Comparison of ENCODE assay signal across 9 mouse cellular contexts in the genomic region with DNA sequence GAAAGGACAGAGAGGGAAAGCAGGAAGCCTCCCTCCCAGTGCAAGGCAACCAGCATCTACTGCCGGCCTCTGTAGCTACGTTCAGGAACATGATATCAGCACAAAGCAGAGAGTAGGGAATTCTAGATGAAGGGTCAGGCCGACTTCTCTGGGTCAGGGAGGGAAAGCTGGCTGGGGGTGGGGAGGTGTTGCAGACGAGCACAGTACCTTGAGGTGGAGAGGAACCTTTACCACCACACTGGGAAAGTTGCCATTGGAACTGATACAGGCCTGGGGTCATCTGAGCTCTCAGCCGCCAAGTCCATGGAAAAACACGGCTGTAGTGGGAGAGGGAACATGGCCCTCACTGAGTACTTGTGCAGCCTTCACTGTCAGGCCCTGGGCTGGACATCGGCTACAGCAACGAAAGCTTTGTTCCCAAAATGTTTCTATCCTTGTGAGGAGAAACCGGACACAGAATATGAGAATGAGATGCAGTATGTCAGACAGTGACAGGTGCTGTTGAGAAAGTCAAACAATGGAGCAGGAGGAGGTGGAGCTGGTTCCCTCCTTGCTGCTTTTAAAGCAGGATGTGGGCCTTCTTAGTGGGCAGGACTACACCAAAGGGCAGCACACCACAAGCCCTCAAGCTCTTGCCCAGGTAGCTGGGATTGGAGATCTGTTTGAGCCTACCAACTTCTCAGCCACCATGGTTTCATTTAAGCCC. TPM values are rescaled to one million over a fixed set of nuclear protein-coding genes. Genes with fewer than 3 reads are reported as not detected.
DNase-seq lines count a peak whose midpoint lies in the region; ATAC-seq and TF ChIP-seq lines count a peak whose summit lies in the region.
"Had no signal": no experiment of that assay in that cellular context is flagged by ENCODE, and none has a peak within 500 bp of the region (broad histone marks: within the 10 kb centered on the region; RNA-seq: fewer than 3 reads in every experiment).

No protein-coding gene starts in this region.

- peaks cover 17% of the 10 kb centered on the region for H3K4me1 ChIP-seq in lung, embryonic 14.5 days (ENCODE audit: insufficient read depth)
- H3K4me1 ChIP-seq in lung, adult 2 months (ENCODE audit: control insufficient read depth, insufficient read depth, low read length) = peaks cover 36% of the 10 kb centered on the region
- peaks cover 30% of the 10 kb centered on the region for H3K4me1 ChIP-seq in intestine, embryonic 16.5 days (ENCODE audit: control insufficient read depth, insufficient read depth, low read length)

- no peak for TF ChIP-seq CTCF in lung, embryonic 14.5 days (IDR thresholded peaks at IDR 0.05; ENCODE audit: low read depth)
- TF ChIP-seq CTCF in lung, adult 2 months (IDR thresholded peaks at IDR 0.05; ENCODE audit: insufficient read depth, low read length) = no peak

- no peak for TF ChIP-seq POLR2A in lung, adult 2 months (IDR thresholded peaks at IDR 0.05; ENCODE audit: borderline replicate concordance, extremely low read depth, low read depth, low read length)

- H3K9ac ChIP-seq in lung, embryonic 14.5 days = no peak overlapping the region; the same call in 1 of the 2 replicates
- 0 out of 2 replicates have a peak overlapping the region, but pooled peaks have one; percentile 9 for H3K9ac ChIP-seq in intestine, embryonic 16.5 days (ENCODE audit: low read depth, low read length)

- ATAC-seq in lung, embryonic 14.5 days (ENCODE audit: insufficient read depth) = no peak
- ATAC-seq in intestine, embryonic 16.5 days = no peak

- no peaks in the 10 kb centered on the region for H3K27me3 ChIP-seq in lung, embryonic 14.5 days (ENCODE audit: insufficient read depth, low read length)
- H3K27me3 ChIP-seq in intestine, embryonic 16.5 days (replicated peaks; ENCODE audit: control insufficient read depth, insufficient read depth, low read length) = no peaks in the 10 kb centered on the region

- WGBS in lung, embryonic 14.5 days = 38% methylated on average over 9 of the region's 9 CpGs
- WGBS in lung, adult 2 months = 47% methylated on average over 9 of the region's 9 CpGs
- WGBS in intestine, embryonic 16.5 days = 71% methylated on average over 9 of the region's 9 CpGs

- H3K4me3 ChIP-seq in lung, embryonic 14.5 days (ENCODE audit: low read depth, low read length) = no peak overlapping the region
- no peak overlapping the region for H3K4me3 ChIP-seq in lung, adult 2 months (replicated peaks; ENCODE audit: extremely low read depth, low read depth, low read length)
- no peak overlapping the region for H3K4me3 ChIP-seq in intestine, embryonic 16.5 days (ENCODE audit: low read length)

- intact Hi-C loops in gastrocnemius, postnatal 36 days (cut with DNase I) = no loop called here

- DNase-seq in lung, embryonic 14.5 days = no peak
- no peak for DNase-seq in lung, adult 2 months
- DNase-seq in gastrocnemius, postnatal 36 days = peak; percentile 34 to 45
- DNase-seq in skeletal muscle tissue, adult 2 months (ENCODE audit: low read depth, low spot score) = peak; percentile 90
- DNase-seq in cerebellum, adult 9-10 months = no peak
- DNase-seq in urinary bladder, postnatal 25 days (ENCODE audit: low spot score) = no peak
- DNase-seq in left cerebral cortex, adult 9 months (ENCODE audit: low spot score in 2 of 2) = no peak
- DNase-seq: left cerebral cortex, postnatal 4 days had no signal

- no peak overlapping the region for H3K4me2 ChIP-seq in lung, embryonic 14.5 days
- no peak overlapping the region for H3K4me2 ChIP-seq in intestine, embryonic 16.5 days (ENCODE audit: low read depth, low read length)

- H3K27ac ChIP-seq in lung, embryonic 14.5 days (ENCODE audit: low read depth) = peak overlapping the region; percentile 58; the same call in 1 of the 2 replicates
- H3K27ac ChIP-seq in intestine, embryonic 16.5 days (ENCODE audit: low read length) = peak overlapping the region; percentile 42

- no peaks in the 10 kb centered on the region for H3K36me3 ChIP-seq in lung, embryonic 14.5 days (ENCODE audit: insufficient read depth)
- no peaks in the 10 kb centered on the region for H3K36me3 ChIP-seq in intestine, embryonic 16.5 days (ENCODE audit: control insufficient read depth, insufficient read depth, low read length)

- H3K9me3 ChIP-seq in lung, embryonic 14.5 days (ENCODE audit: low read depth, low read length) = no peaks in the 10 kb centered on the region
- no peaks in the 10 kb centered on the region for H3K9me3 ChIP-seq in intestine, embryonic 16.5 days (ENCODE audit: control insufficient read depth, low read length)

RNA-seq across cellular contexts. Expression of a gene that starts 37.4 kb away (rescaled TPM):
- 22.2 and 24.3 TPM in 2 replicates for polyA plus RNA-seq in lung, embryonic 14.5 days (2014; fragmentation: Nextera tagmentation; extraction: Ambion mirVana)
- 10.4 and 13.4 TPM in 2 replicates for polyA plus RNA-seq in lung, adult 2 months (2012; rRNA removed)
- total RNA-seq in gastrocnemius, postnatal 36 days (2021) = 1 to 10 TPM; 6.1 to 7.8 TPM
- polyA plus RNA-seq in intestine, embryonic 16.5 days (2015; fragmentation: Nextera tagmentation; extraction: Ambion mirVana) = 17.9 and 21.7 TPM in 2 replicates

RNA-seq across cellular contexts. Expression of a gene that starts 49.2 kb away (rescaled TPM):
- 0.72 TPM in 1 of 2 replicates, not detected in the other for polyA plus RNA-seq in lung, embryonic 14.5 days (2014; fragmentation: Nextera tagmentation; extraction: Ambion mirVana)
- 6.9 and 9.6 TPM in 2 replicates for polyA plus RNA-seq in lung, adult 2 months (2012; rRNA removed)
- 1 to 10 TPM in 1 of 2 experiments, not detected in 1; 1.2 TPM for total RNA-seq in gastrocnemius, postnatal 36 days (2021)
- not detected in 2 replicates for polyA plus RNA-seq in intestine, embryonic 16.5 days (2015; fragmentation: Nextera tagmentation; extraction: Ambion mirVana)
- total RNA-seq: left cerebral cortex, postnatal 4 days had no signal

RNA-seq across cellular contexts. Expression of a gene that starts 50.5 kb away (rescaled TPM):
- 552 and 588 TPM in 2 replicates for polyA plus RNA-seq in lung, embryonic 14.5 days (2014; fragmentation: Nextera tagmentation; extraction: Ambion mirVana)
- 161 TPM in 2 replicates for polyA plus RNA-seq in lung, adult 2 months (2012; rRNA removed)
- total RNA-seq in gastrocnemius, postnatal 36 days (2021) = 100 to 1,000 TPM; 102 to 112 TPM
- polyA plus RNA-seq in intestine, embryonic 16.5 days (2015; fragmentation: Nextera tagmentation; extraction: Ambion mirVana) = 173 and 183 TPM in 2 replicates

Comparison
In these comparisons a context has a peak if more than half of its experiments do, and no peak if none do; other contexts are left out.
1. DNase-seq: peak in gastrocnemius, postnatal 36 days (2 of 2) and skeletal muscle tissue, adult 2 months (single experiment); none in lung, embryonic 14.5 days (single experiment), lung, adult 2 months (single experiment), cerebellum, adult 9-10 months (single experiment), urinary bladder, postnatal 25 days (single experiment) and left cerebral cortex, adult 9 months (0 of 2).